Mouse (Mus musculus) heart, embryonic 10.5 days (tissue): ENCODE measurements around the gene Whrn. TPM values are rescaled to one million over a fixed set of nuclear protein-coding genes. Genes with fewer than 3 reads are reported as not detected.
A peak's percentile ranks its signal among the peaks of the same experiment; 100 is the strongest.

Source experiments
- DNase-seq: peaks from one replicate; pipeline ENCODE4 v3.0.0-alpha.2; 2017; ENCODE audit warnings: low spot score
- H3K27ac ChIP-seq: fragments of 300-500 bp; sonication (generic); 2 replicates; pipeline ENCODE4 v1.5.1; 2016; ENCODE audit warnings: mild to moderate bottlenecking
- H3K27me3 ChIP-seq: fragments of 300-500 bp; sonication (generic); 2 replicates; pipeline ENCODE4 v1.6.1; 2016; ENCODE audit warnings: mild to moderate bottlenecking; ENCODE audit not compliant: poor library complexity, insufficient read depth, severe bottlenecking
- H3K36me3 ChIP-seq: fragments of 300-500 bp; sonication (generic); 2 replicates; pipeline ENCODE4 v1.6.1; 2016; ENCODE audit warnings: mild to moderate bottlenecking, moderate library complexity
- H3K4me1 ChIP-seq: fragments of 300-500 bp; sonication (generic); 2 replicates; pipeline ENCODE4 v1.6.1; 2016; ENCODE audit warnings: mild to moderate bottlenecking
- H3K4me3 ChIP-seq: fragments of 300-500 bp; sonication (generic); 2 replicates; pipeline ENCODE4 v1.5.1; 2016; ENCODE audit warnings: mild to moderate bottlenecking, moderate library complexity
- H3K9me3 ChIP-seq: fragments of 300-500 bp; sonication (generic); 2 replicates; pipeline ENCODE4 v1.6.1; 2016; ENCODE audit warnings: mild to moderate bottlenecking, moderate library complexity
- WGBS: fragments of 180-500 bp; shearing (Covaris S2); methylation state at CpG from one replicate; pipeline ENCODE4 v1.1.7; 2016; 5-methylcytosine and 5-hydroxymethylcytosine counted together
- polyA plus RNA-seq: library from polyadenylated mRNA; unstranded; fragments of >200 nt; fragmentation: Nextera tagmentation; extraction: Ambion mirVana; gene quantifications from 2 replicates; pipeline ENCODE4 v1.2.1, GENCODE M21; 2016

Whrn gene
- polyA plus RNA-seq, 1 experiment from 2014 or later: 5.3 TPM

DNA sequence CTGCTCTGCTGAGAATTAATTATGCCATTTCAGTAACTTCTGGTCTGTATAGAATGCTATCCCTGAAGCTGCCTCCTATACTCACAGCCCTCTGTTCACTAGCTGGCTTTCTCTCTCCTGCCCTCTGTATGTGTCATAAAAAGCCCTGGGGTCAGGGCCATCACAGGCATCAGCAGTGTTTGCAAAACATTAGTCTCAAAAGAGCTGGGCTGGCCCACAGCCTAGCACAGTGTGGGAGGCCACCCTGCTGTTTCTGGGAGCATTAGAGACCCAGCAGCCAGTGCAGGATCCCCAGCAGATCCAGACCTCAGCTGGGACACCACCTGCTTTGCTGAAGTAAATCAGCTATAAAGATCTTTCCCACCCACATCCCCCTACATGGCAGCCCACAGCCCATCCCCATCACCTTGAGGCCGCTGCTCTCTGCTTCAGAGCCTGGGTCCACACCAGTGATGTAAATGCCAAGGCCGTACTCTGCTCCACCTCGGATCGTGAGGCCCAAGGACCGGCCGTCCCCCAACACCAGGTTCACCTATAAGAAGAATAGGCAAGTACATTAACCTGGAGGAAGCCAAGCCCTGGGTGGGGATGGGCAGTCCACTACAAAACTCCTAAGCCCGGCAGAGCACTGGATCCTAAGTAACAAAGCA is 34.8 kb downstream of the Whrn start:
- no peak for DNase-seq
- H3K9me3 ChIP-seq: no peaks in the 10 kb centered on the region
- 0 out of 2 replicates have a peak, but pooled peaks cover 12% of the 10 kb centered on the region for H3K27me3 ChIP-seq
- H3K27ac ChIP-seq: no peak overlapping the region; the same call in 1 of the 2 replicates
- 0 out of 2 replicates have a peak, but pooled peaks cover 4% of the 10 kb centered on the region for H3K36me3 ChIP-seq
- no peak overlapping the region for H3K4me3 ChIP-seq
- H3K4me1 ChIP-seq: peaks cover 17% of the 10 kb centered on the region
- WGBS: 83% methylated on average over 7 of the region's 7 CpGs

DNA sequence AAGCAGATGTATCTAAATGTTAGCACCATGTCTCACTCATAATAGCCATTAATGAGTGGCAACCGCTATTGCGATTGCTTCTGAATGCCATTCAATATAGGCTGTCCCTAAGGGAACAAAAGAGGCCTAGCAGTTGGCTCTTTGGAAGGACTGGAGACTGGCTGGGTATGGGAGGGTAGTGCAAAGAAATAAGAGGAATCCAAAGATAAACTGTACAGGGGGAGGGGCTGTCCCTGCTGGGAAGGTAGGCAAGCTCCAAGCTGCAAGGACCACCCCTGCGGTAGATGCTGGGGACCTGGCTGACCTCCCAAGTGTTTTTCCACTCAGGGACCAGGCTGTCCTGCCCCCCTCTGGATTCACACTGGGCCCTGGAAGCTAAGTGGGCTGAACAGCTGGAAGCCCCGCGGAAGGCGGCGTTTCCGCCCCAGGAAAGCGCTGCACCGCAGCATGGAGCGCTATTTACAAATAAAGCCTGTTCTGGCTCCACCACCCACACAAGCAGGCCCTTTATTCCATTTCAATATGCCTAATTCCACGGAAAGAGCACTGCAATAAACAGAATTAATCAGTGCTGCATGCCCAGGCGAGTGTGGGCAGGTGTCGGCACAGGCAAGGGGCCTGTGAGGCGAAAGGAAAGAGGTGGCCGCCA is 36.5 kb downstream of the Whrn start:
- peak overlapping the region; percentile 64 for H3K27ac ChIP-seq
- no peaks in the 10 kb centered on the region for H3K9me3 ChIP-seq
- no peak for DNase-seq
- 37% methylated on average over 16 of the region's 16 CpGs for WGBS
- 0 out of 2 replicates have a peak, but pooled peaks cover 10% of the 10 kb centered on the region for H3K27me3 ChIP-seq
- 0 out of 2 replicates have a peak, but pooled peaks cover 4% of the 10 kb centered on the region for H3K36me3 ChIP-seq
- peaks cover 28% of the 10 kb centered on the region for H3K4me1 ChIP-seq
- no peak overlapping the region for H3K4me3 ChIP-seq

DNA sequence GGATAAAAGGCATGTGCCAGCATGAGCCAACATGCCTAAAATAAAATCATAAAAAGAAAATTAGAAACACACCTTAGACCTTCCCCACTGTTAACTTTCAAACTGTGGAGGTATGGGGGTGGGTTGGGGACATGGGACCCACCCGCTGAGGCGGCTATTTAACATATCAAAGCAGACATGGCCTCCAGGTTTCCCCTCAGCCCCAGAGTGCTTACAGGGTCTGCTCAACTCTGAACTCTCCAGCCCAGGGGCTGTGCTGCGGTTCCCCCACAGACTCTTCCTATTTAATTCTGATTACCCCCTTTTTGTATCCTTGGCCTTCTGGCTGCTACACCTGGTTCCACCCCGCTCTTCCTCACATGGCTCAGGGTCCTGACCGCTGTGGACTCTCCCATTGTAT is 39.2 kb downstream of the Whrn start:
- no peak for DNase-seq
- Histone ChIP-seq H3K4me1 (peaks cover 38% of the 10 kb centered on the region), H3K27ac (no peak overlapping the region), H3K9me3 (no peaks in the 10 kb centered on the region), H3K4me3 (no peak overlapping the region), H3K36me3 (0 out of 2 replicates have a peak, but pooled peaks cover 4% of the 10 kb centered on the region), H3K27me3 (0 out of 2 replicates have a peak, but pooled peaks cover 8% of the 10 kb centered on the region)
- 58% methylated on average over 5 of the region's 5 CpGs for WGBS

DNA sequence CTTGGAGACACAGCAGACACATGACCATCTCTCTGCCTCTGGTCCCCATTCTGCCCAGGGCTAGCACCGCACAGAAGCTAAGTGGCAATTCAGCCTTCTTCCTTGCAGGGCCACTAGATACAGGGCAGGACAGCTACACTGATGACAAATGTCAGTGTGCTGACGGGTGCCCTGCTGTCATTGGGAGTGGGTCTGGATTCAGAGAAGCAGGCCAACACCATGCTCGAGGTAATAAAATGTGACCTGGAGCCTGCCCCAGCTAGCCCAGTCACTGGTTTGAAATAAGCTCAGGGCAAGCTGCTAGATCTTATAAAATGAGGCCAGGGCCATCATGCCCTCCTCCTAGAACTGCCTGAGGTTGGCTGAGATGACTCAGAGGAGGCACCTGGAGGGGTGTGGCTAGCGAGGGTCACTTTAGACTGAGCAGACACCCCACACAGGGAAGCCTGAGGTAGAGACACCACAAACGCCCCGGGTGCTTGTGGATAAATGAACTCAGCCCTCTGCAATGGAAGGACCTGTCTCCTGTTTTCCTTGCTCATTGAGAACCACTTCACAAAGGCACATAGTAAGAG is 41.8 kb downstream of the Whrn start:
- DNase-seq: no peak
- Histone ChIP-seq H3K27ac (peak overlapping the region; percentile 12; the same call in 1 of the 2 replicates), H3K4me3 (no peak overlapping the region), H3K36me3 (peaks cover 11% of the 10 kb centered on the region; the same call in 1 of the 2 replicates), H3K4me1 (peaks cover 30% of the 10 kb centered on the region), H3K27me3 (no peaks in the 10 kb centered on the region), H3K9me3 (no peaks in the 10 kb centered on the region)
- WGBS: 71% methylated on average over 6 of the region's 6 CpGs

DNA sequence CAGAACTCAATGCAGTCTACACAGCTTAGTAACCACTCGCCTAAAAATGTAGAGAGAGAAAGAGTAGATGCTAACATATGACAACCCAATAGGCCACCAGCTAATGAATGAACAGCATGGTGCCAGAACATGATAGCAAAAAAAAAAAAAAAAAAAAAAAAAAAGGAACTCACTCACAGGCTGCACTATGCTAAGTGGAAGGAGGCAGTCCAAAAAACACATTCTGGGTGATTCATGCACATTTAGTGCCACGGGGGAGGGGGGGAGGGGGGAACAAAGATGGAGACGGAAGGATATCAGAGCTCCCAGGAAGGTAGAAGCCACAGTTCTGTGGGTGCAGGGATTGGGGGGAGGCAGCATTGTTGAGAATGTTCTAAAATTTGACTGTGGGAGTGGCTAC is 43.2 kb downstream of the Whrn start:
- no peaks in the 10 kb centered on the region for H3K27me3 ChIP-seq
- H3K9me3 ChIP-seq: no peaks in the 10 kb centered on the region
- 77% methylated on average over 3 of the region's 3 CpGs for WGBS
- no peak for DNase-seq
- no peak overlapping the region for H3K27ac ChIP-seq
- peaks cover 13% of the 10 kb centered on the region; the same call in 1 of the 2 replicates for H3K36me3 ChIP-seq
- H3K4me1 ChIP-seq: peaks cover 22% of the 10 kb centered on the region
- H3K4me3 ChIP-seq: no peak overlapping the region

DNA sequence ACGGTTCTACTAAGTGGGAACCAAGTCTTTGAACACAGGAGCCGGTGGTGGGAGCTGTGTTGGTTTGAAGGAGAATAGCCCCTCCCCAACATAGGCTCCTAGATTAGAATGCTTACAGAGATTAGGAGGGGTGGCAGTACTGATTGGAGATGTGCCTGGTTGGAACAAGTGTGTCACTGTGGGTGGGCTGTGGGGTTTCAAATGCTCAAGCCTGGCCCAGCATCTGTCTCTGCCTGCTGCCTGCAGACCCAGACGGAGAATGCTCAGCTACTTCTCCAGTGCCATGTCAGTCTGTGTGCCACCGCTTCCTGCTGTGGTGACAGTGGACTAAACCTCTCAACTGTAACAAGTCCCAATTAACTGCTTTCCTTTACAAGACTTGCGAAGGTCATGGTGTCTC is 45.2 kb downstream of the Whrn start:
- 81% methylated on average over 5 of the region's 5 CpGs for WGBS
- Histone ChIP-seq H3K9me3 (peaks cover 4% of the 10 kb centered on the region; the same call in 1 of the 2 replicates), H3K27me3 (no peaks in the 10 kb centered on the region), H3K4me3 (no peak overlapping the region), H3K36me3 (peaks cover 18% of the 10 kb centered on the region; the same call in 1 of the 2 replicates), H3K4me1 (peaks cover 20% of the 10 kb centered on the region), H3K27ac (no peak overlapping the region)
- no peak for DNase-seq

DNA sequence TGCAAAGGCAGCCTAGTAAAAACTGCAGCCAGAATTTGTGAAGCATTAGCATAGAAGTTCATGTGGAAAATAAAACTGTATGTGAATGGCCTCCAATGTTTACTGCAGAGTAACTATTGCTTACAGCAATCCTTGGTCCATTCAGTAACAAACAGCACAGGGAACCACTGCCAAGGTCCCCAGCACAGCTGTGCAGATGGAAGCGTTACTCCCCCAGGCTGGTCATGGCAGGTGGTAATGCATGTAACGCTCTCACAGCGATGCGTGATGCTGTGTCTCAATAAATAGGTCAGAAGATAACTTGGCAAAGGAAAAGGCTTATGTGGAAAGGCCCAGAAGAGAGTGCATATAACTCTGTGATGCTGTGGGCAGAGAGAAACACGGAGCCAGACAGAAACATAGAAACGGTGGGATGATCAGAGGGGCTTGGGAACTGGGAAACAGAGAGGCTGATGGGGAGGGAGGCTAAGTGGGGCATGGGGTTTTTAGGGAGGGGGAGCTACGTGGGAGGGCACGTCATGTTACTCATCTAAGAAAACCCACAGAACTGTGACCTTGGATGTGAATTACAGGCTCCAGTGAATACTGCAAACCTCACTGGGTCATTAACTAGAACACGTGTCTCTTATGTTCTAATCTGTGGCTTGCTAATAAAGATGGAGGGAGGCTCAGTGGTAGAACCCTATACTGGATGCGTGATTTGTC is 51.3 kb downstream of the Whrn start:
- DNase-seq: no peak
- Histone ChIP-seq H3K9me3 (peaks cover 9% of the 10 kb centered on the region; the same call in 1 of the 2 replicates), H3K27me3 (no peaks in the 10 kb centered on the region), H3K4me3 (no peak overlapping the region), H3K4me1 (no peaks in the 10 kb centered on the region), H3K36me3 (peaks cover 12% of the 10 kb centered on the region; the same call in 1 of the 2 replicates), H3K27ac (no peak overlapping the region)
- WGBS: 88% methylated on average over 10 of the region's 10 CpGs

DNA sequence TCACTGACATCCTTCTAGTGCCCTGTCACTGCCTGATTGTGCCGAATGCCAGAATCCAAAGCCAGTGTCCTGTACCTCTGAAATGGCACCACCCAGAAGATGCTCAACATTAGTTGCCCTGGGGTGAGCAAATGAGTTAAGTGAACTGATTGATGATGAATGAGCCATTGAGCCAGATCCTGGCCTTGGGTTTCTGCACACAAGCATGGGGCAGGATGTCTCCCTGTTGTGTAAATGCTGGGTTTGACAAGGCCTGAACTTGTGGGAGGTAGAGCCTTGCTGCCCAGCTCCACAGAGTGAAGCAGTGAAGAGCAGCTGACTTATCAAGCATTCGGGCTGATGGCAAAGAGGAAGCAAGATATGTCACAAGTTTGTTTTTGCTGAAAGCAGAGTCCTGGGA is 52.7 kb downstream of the Whrn start:
- Histone ChIP-seq H3K4me3 (no peak overlapping the region), H3K9me3 (peaks cover 12% of the 10 kb centered on the region; the same call in 1 of the 2 replicates), H3K4me1 (peaks cover under 1% of the 10 kb centered on the region), H3K27me3 (no peaks in the 10 kb centered on the region), H3K27ac (no peak overlapping the region), H3K36me3 (0 out of 2 replicates have a peak, but pooled peaks cover 5% of the 10 kb centered on the region)
- 79% methylated on average over 2 of the region's 2 CpGs for WGBS
- no peak for DNase-seq

DNA sequence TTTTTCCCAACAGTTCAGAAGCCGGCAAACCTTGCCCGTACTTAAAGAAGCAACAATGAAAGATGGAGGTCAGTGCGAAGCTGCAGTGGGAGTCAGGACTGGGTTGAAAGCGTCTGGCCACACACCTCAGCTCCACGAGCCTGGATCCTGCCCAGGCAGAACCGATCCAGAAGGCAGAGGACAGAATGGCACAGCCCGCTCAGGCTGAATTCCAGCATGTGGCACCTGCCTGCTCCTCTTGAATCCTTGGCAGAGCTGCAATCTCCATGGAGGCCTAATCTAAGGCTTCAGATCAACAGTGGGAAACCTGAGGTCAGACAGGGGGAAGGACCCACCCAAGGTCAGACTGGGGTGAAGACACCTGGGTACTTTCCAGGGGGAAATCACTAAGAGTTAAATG is 54.2 kb downstream of the Whrn start:
- Histone ChIP-seq H3K27me3 (no peaks in the 10 kb centered on the region), H3K4me3 (no peak overlapping the region), H3K36me3 (0 out of 2 replicates have a peak, but pooled peaks cover 5% of the 10 kb centered on the region), H3K27ac (no peak overlapping the region), H3K9me3 (peaks cover 12% of the 10 kb centered on the region; the same call in 1 of the 2 replicates), H3K4me1 (peaks cover 15% of the 10 kb centered on the region)
- WGBS: 83% methylated on average over 7 of the region's 7 CpGs
- no peak for DNase-seq

DNA sequence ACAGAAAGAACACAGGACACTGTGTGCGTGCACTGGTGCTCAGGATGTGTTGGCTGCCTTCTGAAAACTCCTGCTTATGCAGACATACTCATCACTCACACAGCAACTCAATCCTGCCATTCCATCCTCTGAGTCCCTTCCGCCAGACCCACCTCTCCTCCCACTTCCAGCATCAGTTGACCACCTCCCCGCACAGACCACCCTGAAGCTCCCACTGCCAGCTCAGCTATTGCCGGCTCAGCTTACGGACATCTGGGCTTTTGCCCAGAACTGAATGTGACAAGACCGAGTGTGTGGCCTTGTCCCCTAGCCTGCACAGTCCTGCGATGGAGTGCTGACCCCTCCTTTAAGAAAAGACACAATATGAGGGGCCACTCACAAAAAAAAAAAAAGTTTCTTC is 55.5 kb downstream of the Whrn start:
- H3K9me3 ChIP-seq: 0 out of 2 replicates have a peak, but pooled peaks cover 8% of the 10 kb centered on the region
- peaks cover 25% of the 10 kb centered on the region for H3K4me1 ChIP-seq
- H3K36me3 ChIP-seq: no peaks in the 10 kb centered on the region
- H3K27me3 ChIP-seq: no peaks in the 10 kb centered on the region
- H3K27ac ChIP-seq: no peak overlapping the region
- 73% methylated on average over 7 of the region's 7 CpGs for WGBS
- DNase-seq: no peak
- no peak overlapping the region for H3K4me3 ChIP-seq

DNA sequence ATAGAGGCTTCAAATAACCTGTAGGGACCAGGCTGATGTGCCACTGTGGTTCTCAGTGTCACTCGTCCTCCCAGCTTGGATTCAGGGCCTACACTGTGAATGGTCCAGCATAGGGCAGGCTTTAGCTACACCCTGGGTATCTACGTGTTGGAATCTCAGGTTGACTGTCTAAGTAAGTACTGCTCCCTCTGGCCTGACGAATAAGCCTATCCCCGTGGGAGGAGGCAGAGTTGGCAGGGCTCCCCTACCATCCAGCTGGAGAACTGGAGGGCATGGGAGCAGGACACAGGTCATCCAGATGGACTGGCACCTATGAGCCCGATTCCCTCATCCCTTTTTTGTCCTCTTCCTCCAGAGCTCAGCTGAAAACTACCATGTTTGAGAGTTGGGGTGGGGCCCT is 57.8 kb downstream of the Whrn start:
- 0 out of 2 replicates have a peak, but pooled peaks cover 2% of the 10 kb centered on the region for H3K36me3 ChIP-seq
- peaks cover 26% of the 10 kb centered on the region for H3K4me1 ChIP-seq
- H3K27ac ChIP-seq: peak overlapping the region; percentile 42
- no peak for DNase-seq
- H3K27me3 ChIP-seq: no peaks in the 10 kb centered on the region
- H3K9me3 ChIP-seq: 0 out of 2 replicates have a peak, but pooled peaks cover 8% of the 10 kb centered on the region
- H3K4me3 ChIP-seq: 0 out of 2 replicates have a peak overlapping the region, but pooled peaks have one; percentile 9
- 78% methylated on average over 5 of the region's 5 CpGs for WGBS

DNA sequence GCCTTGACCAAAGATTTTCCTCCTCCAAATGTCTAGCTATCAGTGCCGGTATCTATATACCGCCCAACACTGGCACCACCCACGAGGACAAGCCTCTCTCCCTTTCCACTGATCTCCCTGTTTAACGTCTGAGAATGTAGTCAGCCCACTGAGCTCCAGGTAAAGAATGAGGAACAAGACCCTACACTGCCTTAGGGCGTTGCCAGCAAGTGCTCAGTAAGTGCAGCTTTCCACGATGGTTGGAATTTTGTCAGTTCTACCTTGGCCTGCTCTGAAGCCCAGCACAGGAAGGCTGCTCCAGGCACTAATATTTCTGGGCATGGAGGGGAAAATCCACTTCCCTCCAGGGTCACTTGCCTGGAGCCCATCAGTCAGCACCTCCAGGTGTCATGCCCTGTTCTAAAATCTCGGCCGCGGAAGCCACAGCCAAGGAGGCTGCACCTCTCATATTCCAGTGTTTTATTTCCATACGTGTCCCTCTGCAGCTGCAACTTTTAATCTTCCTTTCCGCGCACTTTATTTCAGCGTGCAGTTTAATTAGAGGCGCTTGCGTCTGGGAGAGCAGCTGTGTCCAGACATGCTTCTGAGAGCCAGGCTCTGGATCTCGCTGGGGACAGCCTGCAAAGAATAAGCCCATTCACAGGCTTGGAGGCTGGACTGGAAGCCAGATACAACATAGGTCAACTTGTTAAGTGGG is 58.5 kb downstream of the Whrn start:
- DNase-seq: no peak
- peaks cover 26% of the 10 kb centered on the region for H3K4me1 ChIP-seq
- 53% methylated on average over 16 of the region's 16 CpGs for WGBS

More for the DNA sequence above, 58.5 kb downstream of the Whrn start:
- Histone ChIP-seq H3K9me3 (0 out of 2 replicates have a peak, but pooled peaks cover 3% of the 10 kb centered on the region), H3K27me3 (no peaks in the 10 kb centered on the region), H3K36me3 (0 out of 2 replicates have a peak, but pooled peaks cover 6% of the 10 kb centered on the region), H3K4me3 (no peak overlapping the region), H3K27ac (peak overlapping the region; percentile 54; the same call in 1 of the 2 replicates)
